Mouse (Mus musculus) left cerebral cortex, postnatal 10 days (tissue): Measurements from ENCODE around the gene Tspan14. TPM values are rescaled to one million over a fixed set of nuclear protein-coding genes. Genes with fewer than 3 reads are reported as not detected.

ENCODE experiments used
- DNase-seq, 2 experiments: peaks; one replicate each; pipeline ENCODE4 v3.0.0; 2021 to 2022; ENCODE audit warnings: low spot score in 2 of 2, mixed read lengths in 1 of 2; ENCODE audit errors: extremely low spot score in 1 of 2
- intact Hi-C: fragments of 180-260 bp; cut with DNase I; formaldehyde crosslinking; loops from one replicate; pipeline ENCODE4 v1.15.1; 2025
- total RNA-seq, 2 experiments: library from RNA; stranded (reverse); gene quantifications; 2 replicates each; pipeline ENCODE4 v1.2.3; 2021

Tspan14 gene
- total RNA-seq, 2 experiments from 2014 or later, result 63.3 to 64.5 TPM

DNA sequence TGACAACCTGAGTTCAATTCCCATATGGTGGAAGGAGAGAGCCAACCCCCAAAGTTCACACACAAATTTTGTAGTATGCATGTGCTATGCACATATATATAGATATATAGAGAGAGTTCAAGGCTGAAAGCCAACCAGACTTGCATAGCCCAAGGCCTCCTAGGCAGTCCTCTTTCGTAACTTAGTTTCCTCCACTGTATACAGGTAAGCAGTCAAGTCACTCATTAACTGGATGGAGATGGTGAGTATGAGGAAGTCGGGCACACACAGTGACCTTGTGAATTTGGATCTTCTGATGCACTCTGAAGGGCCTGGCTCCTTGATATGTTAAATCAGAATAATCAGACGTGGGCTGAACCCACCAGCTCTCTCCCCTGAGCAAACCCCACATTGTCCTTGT, 68.7 kb downstream of the Tspan14 start:
- intact Hi-C loops, result loop anchor here (10.0 kb wide), 1 partner anchor 1363 kb away; no protein-coding TSS in a partner anchor
- DNase-seq, result no peak

DNA sequence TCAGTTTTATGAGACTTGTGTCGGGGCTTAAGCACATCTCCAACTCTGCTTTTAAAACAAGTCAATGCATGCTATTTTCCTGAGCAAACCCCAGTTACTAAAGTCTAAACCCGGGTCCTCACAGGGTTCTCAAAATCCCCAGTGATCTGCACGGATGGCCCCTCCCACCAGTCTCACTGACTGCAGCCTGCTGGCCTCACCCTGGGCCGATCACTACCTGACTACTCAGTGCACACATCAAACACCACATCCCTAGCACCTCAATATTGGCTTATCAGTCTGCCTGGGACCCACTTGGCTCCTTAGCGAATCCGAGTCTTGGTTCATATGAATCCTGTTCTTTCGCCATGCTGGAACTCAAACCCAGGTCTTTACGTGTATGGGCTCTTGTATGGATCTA, 70.9 kb downstream of the Tspan14 start:
- DNase-seq, result no peak
- intact Hi-C loops, result loop anchor here (10.0 kb wide), 1 partner anchor 1361 kb away; no protein-coding TSS in a partner anchor

DNA sequence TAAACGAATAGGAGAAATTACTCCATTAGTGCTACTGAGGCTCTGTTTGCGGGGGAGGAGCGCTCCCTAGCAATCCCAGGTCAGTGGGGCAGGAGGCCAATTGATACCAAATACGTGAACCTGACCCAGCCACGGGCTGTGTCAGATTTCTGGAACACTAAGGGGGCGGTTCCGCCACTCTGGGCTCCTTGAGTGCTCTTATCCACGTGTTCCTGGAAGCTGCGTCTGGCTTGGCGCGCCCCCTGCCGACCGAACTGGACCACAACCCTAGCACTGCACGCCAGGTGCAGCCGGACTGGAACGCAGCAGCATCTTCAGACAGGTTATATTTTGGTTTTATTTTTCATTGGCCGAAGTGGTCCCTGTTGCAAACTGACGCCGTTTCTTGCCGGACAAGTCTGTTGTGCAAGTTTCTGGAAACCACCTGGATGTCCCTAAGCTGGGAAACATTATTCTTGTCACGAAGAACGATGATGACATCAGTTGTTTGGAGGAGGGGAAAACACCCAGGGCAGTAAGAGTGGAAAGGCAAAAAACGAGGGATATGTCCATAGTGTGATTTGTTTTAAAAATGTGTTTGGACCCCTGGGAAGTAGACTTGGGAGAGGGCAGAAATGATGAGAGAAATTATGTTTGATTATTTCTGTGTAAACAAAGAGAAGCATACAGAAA, 71.9 kb downstream of the Tspan14 start:
- intact Hi-C loops, result loop anchor here (10.0 kb wide), 1 partner anchor 1360 kb away; no protein-coding TSS in a partner anchor
- DNase-seq, result peak; percentile 82 to 86

DNA sequence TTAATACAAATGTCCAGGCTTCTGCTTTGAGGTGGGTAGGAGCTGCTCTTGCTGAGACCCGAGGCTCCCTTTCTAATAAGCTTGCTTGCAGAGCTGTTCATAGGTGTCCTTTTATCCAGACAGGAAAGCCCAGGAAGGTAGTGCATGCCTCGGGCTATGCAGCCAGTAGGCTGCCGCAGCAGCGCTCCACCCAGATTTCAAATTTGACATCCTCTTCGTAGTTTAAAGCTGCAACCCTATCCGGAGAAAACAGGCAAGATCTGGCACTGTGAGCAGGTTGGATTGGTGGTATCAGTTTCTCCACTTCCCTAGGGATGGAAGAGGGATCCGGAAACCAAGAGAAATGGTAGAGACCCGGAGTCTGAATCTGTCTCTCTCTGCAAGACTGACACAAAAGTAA, 72.7 kb downstream of the Tspan14 start:
- intact Hi-C loops, result loop anchor here (10.0 kb wide), 1 partner anchor 1359 kb away; no protein-coding TSS in a partner anchor
- no peak for DNase-seq

DNA sequence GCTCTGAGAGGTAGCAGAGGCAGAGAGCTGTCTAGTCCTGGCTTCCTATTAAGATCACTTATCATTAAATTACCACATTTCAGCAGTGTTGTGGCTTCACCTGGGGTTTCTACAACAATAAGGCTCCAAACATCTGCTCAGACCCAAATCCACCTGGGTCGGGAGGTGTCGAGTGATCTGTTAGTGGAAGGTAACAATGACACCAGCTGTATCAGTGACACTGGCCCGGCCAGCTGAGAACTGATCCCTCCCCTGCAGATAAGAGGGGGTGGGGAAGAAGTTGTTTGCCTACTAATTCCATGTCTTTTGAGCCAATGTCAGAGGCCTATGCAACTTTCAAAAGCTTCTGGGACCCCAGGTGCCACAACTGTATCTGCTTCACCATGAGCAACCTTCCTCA, 73.4 kb downstream of the Tspan14 start, which contains the start of gene Sh2d4b:
Sh2d4b (minus strand) TSS at position 71 of the 400 bp plus-strand sequence.
- intact Hi-C loops, result loop anchor here (10.0 kb wide), 1 partner anchor 1358 kb away; no protein-coding TSS in a partner anchor

DNA sequence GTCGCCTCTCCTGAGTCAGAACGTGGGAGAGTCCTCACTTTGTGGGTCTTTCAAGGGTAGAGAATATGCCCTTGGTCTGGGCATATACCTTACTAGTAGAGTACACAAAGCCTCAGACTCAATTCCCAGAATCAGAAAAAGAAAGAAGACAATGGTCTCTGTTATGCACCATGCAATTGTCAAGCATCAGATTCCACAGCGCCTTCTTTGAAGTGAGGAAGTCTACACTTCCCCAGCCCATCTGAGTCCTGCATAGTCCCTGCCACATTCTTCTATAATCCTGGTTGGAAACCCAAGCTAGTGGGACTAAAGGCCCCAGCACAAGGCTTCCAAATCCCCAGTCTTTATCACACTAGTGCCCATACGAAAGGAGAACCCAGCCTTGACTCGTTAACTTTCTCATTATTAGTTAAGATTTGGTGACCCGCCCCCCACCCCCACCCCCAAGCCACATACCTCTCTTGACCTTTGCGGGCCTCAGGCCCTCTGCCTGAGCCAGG, 74.2 kb downstream of the Tspan14 start:
- intact Hi-C loops, result loop anchor here (10.0 kb wide), 1 partner anchor 1358 kb away; no protein-coding TSS in a partner anchor
- no peak for DNase-seq

More for the DNA sequence above, 73.4 kb downstream of the Tspan14 start, which contains the start of gene Sh2d4b:
- no peak for DNase-seq

DNA sequence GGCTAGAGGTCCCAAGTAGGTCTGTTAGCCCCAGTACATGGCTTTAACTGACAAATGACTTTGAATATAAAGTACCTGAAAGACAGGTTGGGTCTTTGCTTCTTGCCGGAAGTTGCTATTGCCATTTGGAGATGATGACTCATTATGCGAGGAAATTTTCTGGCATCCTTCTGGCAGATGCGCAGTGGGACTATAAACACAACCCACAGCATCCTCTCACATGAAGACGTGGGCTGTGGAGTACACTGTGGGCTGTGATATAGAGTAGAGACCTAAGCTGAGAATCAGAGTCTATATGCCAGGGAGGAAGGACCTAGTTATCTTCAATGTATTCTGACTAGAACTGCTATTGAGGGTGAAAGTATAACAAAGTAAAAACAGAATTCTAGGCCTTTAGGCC, 75.1 kb downstream of the Tspan14 start:
- DNase-seq, result no peak
- intact Hi-C loops, result loop anchor here (10.0 kb wide), 1 partner anchor 1357 kb away; no protein-coding TSS in a partner anchor

DNA sequence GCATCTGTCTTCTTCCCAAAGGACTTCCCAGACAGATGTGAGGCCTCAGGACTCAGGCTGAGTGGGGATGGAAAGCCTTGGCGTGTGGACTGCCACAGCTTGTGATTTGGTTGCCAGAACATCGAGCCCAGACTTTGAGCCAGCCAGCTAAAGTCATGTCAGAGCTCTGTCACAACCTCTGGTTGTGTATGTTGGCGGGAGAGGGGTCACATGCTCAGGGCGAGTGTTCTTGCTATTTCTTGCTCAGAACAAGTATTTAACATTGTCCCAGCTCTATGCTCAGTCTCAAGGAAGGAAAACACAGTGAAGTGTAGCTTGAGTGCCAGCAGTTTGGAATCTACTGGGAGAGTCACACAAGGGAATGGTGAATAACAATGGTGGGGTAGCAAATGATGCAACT, 76.9 kb downstream of the Tspan14 start:
- no peak for DNase-seq
- intact Hi-C loops, result loop anchor here (10.0 kb wide), 1 partner anchor 1355 kb away; no protein-coding TSS in a partner anchor

DNA sequence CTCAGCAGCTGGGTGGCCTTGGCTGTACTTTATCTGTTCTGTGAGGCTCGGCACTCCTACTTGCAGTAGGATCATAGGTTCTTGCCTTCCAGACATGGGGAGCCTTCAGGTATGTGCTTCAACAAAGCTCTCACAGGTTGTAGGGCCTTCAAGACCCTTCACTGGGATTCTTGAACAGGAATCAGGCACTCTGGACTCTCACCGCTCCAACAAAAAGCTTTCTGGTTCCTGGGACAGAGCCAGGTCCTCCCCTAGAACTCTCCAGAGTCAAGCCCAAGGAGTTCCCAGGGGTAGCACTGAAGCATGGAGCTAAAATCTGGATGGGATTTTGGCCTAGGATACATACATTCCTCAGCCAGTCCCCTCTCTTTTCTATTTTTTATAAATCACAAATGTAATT, 77.4 kb downstream of the Tspan14 start:
- intact Hi-C loops, result no loop called here
- DNase-seq, result no peak

DNA sequence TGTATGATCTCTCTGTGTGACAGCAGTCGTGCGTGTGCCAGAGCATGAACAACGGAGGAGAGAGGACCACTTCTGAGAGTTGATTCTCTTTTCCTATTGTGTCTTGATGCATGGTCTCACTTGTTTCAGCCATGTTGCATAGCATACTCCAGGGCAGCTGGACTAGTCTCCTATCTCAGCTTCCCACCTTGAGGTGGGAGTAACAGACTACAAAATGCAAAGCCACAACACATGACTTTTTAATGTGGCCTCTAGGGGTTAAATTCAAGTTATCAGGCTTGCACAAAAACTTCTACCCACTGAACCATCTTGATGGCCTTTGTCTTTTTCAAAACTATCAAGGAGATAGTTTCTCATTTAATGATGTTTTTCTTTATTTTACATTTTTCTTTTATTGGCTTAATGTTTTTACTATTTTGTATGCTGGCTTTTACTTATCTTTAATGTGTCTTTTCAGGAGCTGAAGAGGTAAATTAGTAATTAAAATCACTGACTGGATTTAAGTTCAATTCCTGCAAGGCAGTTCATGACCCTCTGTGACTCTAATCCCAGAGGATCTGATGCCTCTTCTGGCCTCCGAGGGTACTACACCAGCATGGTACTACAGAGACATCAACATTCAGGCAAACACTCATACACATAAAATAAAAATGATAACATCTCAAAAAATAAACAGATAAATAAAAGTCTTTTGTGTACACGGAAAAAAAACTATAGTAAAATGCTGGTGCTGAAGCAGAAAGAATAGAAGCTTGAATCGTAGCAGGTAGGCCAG, 80.0 kb downstream of the Tspan14 start:
- no peak for DNase-seq
- intact Hi-C loops, result no loop called here

DNA sequence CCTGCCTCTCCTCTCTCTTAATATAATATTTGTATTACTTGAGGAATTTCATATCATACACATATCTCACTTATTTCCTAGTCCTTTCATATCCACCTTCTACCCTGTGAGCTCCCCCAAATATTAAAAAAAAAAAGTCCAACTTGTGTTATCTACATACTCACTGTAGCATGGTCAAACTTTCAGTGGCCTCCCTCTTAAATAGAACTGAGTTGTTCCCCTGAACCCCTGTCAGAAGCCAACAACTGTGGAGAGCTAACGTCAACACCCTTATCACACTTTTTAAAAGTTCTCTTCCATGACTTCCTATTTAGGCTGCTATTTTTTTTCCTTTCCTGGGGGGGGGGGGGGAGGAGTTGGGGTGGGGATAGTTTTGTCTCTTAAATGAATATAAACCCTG, 80.9 kb downstream of the Tspan14 start:
- DNase-seq, result no peak
- intact Hi-C loops, result no loop called here

DNA sequence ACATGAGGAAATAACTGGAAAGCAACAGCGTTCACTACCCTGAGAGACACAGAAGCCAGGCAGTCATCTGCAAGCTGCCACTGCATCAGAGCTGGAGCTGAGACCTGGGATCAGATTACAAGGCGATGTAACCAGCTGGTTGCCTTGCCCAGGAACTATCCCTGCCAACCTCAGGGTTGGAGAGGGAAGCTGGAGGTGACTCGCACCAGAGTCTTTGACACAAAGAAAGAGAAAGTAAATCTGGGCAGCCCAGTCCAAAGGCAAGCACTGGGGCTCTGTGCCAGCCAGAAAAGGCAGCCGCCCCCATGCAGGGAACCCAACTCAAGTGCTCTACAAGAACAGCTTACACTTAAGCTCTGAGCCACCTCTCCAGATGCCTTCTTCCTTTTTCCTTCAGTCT, 81.4 kb downstream of the Tspan14 start:
- no peak for DNase-seq
- intact Hi-C loops, result no loop called here

DNA sequence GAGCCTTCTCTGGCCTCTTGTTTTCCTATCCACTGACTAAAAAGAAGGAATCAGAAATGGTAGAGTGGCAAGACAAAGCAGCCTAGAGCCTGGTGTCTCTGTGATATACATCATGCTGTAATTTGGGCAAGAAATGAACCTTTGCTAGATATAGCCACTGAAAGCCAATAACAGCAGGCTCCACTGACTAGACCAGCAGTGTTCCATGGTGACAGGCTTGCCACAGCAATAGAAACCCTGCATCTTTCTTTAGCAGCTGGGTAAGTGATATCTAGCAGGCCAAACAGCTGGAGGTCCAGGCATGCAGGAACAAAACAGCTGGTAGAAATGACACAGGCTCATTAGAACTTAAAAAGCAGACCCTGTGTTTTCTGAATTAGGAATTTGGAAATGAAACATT, 92.0 kb downstream of the Tspan14 start:
- intact Hi-C loops, result no loop called here
- no peak for DNase-seq

DNA sequence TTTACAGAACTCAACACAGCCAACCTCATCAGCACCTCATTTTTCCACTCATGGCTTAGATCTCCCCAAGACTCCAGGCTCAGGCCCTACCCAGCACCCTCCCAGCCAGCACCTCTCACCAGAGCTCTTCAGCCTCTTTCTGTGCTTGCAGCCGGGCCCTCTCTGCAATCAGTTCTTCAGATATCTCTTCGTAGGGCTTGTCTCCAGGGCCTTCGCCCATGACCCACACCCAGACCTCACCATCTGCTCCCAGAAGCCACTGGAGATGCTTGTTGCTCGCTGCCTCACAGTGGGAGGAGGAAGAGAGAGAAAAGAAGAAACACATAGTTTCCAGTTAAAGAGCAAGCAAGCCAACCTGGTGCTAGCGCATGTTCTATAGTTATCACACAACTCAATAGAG, 92.6 kb downstream of the Tspan14 start:
- intact Hi-C loops, result no loop called here
- DNase-seq, result no peak

DNA sequence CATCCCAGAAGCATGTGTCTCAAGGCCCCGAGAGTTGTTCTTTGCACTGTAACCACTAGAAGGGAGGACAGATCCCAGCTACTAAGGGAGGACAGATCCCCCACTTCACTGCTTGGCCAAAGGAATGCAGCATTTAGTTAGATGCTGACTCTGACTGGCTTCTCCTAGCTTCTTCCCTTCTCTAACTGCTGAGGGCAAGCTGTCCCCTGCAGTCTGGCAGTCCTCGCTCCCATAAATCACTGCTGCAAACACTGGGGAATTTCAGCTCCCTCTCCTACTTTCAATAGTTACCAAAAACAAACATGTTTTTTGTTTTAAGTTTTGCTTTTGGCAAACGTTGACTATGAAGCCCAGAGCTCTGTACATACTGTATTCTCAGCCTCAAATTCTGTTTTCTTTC, 96.0 kb downstream of the Tspan14 start:
- intact Hi-C loops, result no loop called here
- no peak for DNase-seq

DNA sequence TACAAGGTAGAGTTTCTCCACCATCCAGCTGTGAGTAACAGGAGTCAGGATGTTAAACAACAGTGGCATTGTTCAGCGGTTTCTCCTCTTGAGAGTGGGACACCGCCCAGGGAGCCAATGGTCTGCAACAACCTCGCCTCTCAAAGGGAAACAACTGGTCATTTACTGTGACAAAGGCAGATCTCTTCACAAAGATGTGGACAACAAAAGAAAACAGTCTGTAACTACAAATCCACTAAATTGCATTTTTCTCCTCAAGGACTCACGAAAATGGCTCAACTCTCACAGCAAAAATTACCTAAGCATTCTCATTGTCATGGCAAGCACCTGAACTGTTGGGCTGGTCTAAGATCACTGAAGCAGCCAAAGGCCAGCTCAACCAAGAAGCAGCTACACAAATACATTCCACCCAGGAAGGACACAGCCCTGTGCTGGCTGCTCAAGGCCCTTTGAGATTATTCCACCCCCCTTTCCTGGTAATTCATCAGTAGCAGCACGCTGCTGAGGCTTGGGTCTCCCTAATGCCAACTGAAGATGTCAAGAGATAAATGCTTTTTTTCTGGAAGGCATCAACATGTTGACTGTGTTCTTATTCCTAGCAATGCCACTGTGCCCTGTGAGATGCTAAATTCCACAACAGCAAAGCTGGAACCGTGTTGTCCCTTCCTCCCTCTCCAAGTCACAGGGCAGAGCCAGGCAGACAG, 101.6 kb downstream of the Tspan14 start:
- intact Hi-C loops, result no loop called here
- no peak for DNase-seq

DNA sequence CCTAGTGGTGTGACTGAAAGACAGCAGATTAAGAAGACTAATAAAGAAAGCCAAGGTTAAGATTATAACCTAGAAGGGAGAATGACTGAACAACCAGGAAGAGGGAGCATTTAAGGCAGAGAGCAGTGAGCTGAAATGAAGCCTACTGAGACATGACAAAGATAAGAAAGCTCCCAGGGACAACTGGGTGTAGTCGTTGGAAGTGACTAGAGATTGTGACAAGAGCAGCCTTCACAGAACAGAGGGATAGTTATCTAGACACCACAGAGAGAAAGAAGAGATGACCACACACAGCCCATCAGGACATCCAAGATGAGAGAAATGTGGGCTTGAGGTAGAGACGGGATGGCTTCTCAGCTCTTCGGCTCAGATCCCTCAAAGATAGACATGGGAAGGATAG, 102.9 kb downstream of the Tspan14 start:
- DNase-seq, result no peak
- intact Hi-C loops, result no loop called here

DNA sequence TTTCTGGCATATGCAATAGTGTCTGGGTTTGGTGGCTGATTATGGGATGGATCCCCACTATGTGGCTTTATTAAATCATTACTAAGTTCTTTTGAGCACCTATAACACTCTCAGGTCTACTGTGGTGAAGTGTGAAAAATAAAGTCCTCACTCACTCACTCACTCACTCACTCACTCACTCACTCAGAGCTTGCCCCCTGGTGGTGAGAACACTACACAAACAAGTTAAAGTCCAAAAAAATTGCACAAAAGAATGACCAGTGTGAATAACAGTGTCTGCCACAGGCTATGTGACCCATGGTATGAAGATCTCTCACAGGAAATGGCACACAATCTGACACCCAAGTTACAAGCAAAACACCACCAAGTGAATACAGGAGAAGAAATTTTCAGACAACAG, 103.6 kb downstream of the Tspan14 start:
- intact Hi-C loops, result no loop called here
- no peak for DNase-seq
